Mouse (Mus musculus): ENCODE results near the gene Mpp2. TPM values are rescaled to one million over a fixed set of nuclear protein-coding genes. Genes with fewer than 3 reads are reported as not detected.

The Mpp2 gene
- 30.4 and 31.8 TPM in 2 replicates for polyA plus RNA-seq (2015; fragmentation: Nextera tagmentation; extraction: Ambion mirVana)

DNA sequence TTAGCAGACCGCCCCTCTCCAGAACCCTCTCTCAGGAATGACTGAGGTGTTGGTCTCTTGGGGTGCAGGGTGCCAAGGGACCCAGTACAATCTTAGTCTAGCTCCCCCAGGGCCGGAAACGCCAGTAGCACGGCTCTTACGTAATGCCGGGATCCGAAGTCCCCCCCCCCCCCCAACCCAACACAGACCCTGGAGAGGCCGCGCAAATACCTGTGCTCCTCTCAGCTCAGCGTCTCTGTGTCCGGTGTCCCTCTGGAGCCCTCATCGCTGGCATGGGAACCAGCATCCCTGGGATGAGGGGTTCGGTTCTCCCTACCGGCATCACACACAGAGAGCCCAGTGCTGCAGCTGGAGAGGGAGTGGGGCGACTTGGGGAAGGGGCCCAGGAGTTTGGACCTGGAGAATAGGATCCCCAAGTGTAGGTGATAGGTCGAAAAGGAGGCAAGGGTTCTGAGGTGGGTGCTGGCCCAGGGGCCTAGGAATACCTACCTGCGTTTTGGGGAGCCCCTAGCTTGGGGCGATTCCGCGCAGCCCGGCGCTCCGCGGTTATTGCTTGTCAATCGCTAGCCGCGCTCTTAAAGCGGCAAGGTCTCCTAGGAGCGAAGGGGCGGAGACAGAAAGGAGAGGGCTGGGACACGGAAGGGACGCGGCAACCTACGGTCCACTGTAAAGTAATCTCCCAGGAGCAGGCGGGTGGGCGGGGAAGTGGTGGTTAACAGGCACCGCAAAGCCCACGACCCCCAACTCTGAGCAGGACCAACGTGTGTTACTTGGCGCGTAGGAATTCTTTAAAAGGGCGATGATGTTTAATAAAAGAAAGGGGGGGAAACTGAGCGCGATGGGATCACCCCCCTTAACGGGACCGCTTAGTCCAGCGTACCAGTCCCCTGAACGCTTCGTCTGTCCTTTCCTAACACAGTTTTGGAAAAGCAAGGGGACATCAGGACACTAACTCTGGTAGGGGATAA, at the start of gene Mpp2:
Gene Mpp2 (minus strand): TSS at position 585 of the 968 bp plus-strand sequence.
- peak; percentile 62 for ATAC-seq (ENCODE audit: low FRiP score)
- Histone ChIP-seq H3K36me3 (peaks cover 7% of the 10 kb centered on the region; the same call in 1 of the 2 replicates), H3K4me1 (peaks cover 32% of the 10 kb centered on the region), H3K27me3 (replicated peaks) (no peaks in the 10 kb centered on the region), H3K9me3 (replicated peaks) (no peaks in the 10 kb centered on the region), H3K27ac (replicated peaks) (peak within 1 kb of the TSS; percentile 97), H3K4me2 (peak within 1 kb of the TSS; percentile 85), H3K4me3 (replicated peaks) (peak within 1 kb of the TSS; percentile 80), H3K9ac (replicated peaks) (peak within 1 kb of the TSS; percentile 82)
- under 1% methylated on average over 49 of the region's 49 CpGs for WGBS

GRCm38 (mm10) chr11:102137625-102138446, 49.5 kb upstream of the Mpp2 start:
- Histone ChIP-seq H3K4me1 (peaks cover 10% of the 10 kb centered on the region), H3K4me2 (peak overlapping the region; percentile 66), H3K4me3 (replicated peaks) (peak overlapping the region; percentile 29), H3K36me3 (no peaks in the 10 kb centered on the region), H3K27me3 (replicated peaks) (0 out of 2 replicates have a peak, but pooled peaks cover 17% of the 10 kb centered on the region), H3K27ac (replicated peaks) (no peak overlapping the region), H3K9ac (replicated peaks) (peak overlapping the region; percentile 42; the same call in 1 of the 2 replicates), H3K9me3 (replicated peaks) (no peaks in the 10 kb centered on the region)
- ATAC-seq (ENCODE audit: low FRiP score), result no peak
- 47% methylated on average over 13 of the region's 13 CpGs for WGBS

DNA sequence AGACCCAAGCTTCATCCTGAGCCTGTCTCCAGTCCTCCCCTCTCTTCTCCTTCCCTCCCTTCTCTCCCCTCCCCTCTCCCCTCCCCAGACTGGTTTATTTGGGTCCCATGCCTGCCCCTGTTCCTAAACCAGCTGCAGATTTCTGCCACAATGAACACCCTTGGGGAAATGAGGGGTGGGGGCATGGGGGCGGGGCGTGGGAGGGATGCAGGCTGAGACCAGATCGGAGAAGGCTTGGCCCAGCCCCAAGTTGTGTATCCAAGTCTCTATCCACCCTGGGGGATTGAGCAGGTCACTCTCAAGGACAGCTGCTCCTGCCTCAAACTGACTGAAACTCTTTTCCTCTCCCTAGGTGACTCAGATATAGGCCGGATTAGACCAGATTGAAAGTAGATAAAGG, 46.2 kb upstream of the Mpp2 start:
- ATAC-seq (ENCODE audit: low FRiP score), result no peak
- WGBS, result 24% methylated on average over 4 of the region's 4 CpGs
- Histone ChIP-seq H3K4me1 (peaks cover 10% of the 10 kb centered on the region), H3K27ac (replicated peaks) (no peak overlapping the region), H3K4me2 (no peak overlapping the region), H3K4me3 (replicated peaks) (no peak overlapping the region), H3K27me3 (replicated peaks) (0 out of 2 replicates have a peak, but pooled peaks cover 11% of the 10 kb centered on the region), H3K9me3 (replicated peaks) (no peaks in the 10 kb centered on the region), H3K9ac (replicated peaks) (no peak overlapping the region), H3K36me3 (no peaks in the 10 kb centered on the region)

DNA sequence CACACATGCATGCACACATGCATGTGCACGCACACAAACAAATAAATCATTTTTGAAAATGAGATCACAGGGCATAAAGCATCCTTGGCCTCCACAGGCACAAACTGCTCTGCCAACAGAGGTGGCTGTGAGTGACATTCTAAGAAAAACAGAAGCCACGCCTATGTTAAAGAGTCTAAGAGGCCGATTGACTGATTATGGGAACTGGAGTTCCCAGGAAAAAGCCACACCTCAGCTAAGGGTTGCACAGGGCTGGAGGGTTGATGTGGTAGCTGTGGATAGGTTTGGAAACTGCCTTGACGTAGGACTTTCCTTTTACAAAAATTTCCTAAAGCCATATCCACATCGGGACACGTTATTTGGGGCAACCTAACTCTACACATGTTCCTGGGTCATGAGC, 29.1 kb upstream of the Mpp2 start:
- H3K4me1 ChIP-seq, result no peaks in the 10 kb centered on the region
- H3K9ac ChIP-seq (replicated peaks), result no peak overlapping the region
- no peak overlapping the region for H3K27ac ChIP-seq (replicated peaks)
- H3K36me3 ChIP-seq, result no peaks in the 10 kb centered on the region
- peaks cover 3% of the 10 kb centered on the region for H3K27me3 ChIP-seq (replicated peaks)
- 87% methylated on average over 6 of the region's 6 CpGs for WGBS
- no peaks in the 10 kb centered on the region for H3K9me3 ChIP-seq (replicated peaks)
- no peak overlapping the region for H3K4me2 ChIP-seq
- H3K4me3 ChIP-seq (replicated peaks), result no peak overlapping the region
- ATAC-seq (ENCODE audit: low FRiP score), result no peak

- Histone ChIP-seq H3K36me3 (no peaks in the 10 kb centered on the region), H3K9me3 (replicated peaks) (no peaks in the 10 kb centered on the region), H3K4me3 (replicated peaks) (no peak overlapping the region), H3K4me2 (no peak overlapping the region), H3K27me3 (replicated peaks) (peaks cover 7% of the 10 kb centered on the region), H3K9ac (replicated peaks) (no peak overlapping the region), H3K4me1 (no peaks in the 10 kb centered on the region), H3K27ac (replicated peaks) (no peak overlapping the region)
- no peak for ATAC-seq (ENCODE audit: low FRiP score)
- 85% methylated on average over 8 of the region's 8 CpGs for WGBS
These were observed 27.9 kb upstream of the Mpp2 start for GRCm38 (mm10) chr11:102116241-102116640.

DNA sequence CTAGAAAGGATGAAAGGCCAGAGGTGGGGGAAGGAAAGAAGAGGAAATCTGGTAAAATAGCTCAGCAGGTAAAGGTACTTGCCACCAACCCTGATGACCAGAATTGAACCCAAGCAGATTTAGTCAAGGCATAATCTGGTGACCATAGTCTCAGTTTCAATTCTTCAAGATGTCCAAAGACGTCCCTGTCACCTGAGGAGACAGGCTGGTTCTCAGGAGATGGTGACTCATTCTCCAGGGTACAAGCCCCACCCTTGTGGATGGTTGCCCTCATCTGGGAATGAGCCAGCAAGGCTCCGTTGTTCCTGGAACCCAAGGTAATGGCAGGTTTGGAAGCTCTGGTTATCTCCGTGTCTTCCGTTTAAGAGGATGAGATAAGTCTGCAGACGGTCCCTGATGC, 23.3 kb upstream of the Mpp2 start:
- no peak overlapping the region for H3K27ac ChIP-seq (replicated peaks)
- peaks cover 37% of the 10 kb centered on the region for H3K27me3 ChIP-seq (replicated peaks)
- H3K4me1 ChIP-seq, result 0 out of 2 replicates have a peak, but pooled peaks cover 3% of the 10 kb centered on the region
- no peak overlapping the region for H3K4me2 ChIP-seq
- ATAC-seq (ENCODE audit: low FRiP score), result no peak
- H3K4me3 ChIP-seq (replicated peaks), result no peak overlapping the region
- no peak overlapping the region for H3K9ac ChIP-seq (replicated peaks)
- H3K36me3 ChIP-seq, result no peaks in the 10 kb centered on the region
- 84% methylated on average over 5 of the region's 5 CpGs for WGBS
- no peaks in the 10 kb centered on the region for H3K9me3 ChIP-seq (replicated peaks)

DNA sequence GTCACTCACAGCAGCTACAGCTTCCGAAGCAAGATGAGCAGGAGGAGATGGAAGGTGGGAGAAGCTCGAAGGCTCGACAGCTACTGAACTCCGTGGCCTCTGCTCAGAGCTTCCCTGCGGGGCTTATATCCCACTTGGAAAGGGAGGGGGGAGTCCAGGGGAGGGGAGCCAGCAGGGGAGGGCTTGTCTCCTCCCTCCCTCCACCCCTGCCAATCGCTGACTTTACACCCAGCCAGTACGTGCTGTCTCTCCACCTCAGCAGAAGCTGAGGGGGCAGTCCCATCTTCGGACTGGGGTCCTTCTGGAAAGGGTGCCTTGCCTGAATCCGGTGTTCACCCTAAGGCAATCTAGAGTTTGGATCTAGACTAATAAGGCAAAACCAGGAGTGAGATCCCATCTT, 19.4 kb upstream of the Mpp2 start, which contains the start of gene Pyy:
Gene Pyy (minus strand): TSS at position 101 of the 400 bp plus-strand sequence.
- Histone ChIP-seq H3K9me3 (replicated peaks) (no peaks in the 10 kb centered on the region), H3K36me3 (no peaks in the 10 kb centered on the region), H3K4me3 (replicated peaks) (no peak within 1 kb of the TSS), H3K4me2 (no peak within 1 kb of the TSS), H3K4me1 (0 out of 2 replicates have a peak, but pooled peaks cover 3% of the 10 kb centered on the region), H3K27ac (replicated peaks) (no peak within 1 kb of the TSS), H3K27me3 (replicated peaks) (peaks cover 70% of the 10 kb centered on the region), H3K9ac (replicated peaks) (no peak within 1 kb of the TSS)
- WGBS, result 12% methylated on average over 9 of the region's 9 CpGs
- no peak for ATAC-seq (ENCODE audit: low FRiP score)

DNA sequence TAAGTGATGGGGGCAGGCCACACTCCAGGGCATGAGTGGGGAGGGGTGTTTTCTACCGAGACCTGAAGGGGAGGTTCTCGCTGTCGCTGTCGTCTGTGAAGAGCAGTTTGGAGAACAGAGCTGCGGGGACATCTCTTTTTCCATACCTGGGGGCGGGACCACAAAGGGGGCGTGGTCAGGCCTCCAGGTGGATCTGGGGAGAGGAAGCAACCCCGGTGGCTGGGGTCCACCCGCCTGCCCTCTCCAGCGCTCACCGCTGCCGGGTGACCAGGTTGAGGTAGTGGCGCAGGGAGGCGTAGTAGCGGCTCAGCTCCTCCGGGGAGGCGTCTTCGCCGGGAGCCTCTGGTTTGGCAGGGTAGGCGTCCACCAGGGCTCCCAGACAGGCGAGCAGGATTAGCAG, 18.6 kb upstream of the Mpp2 start:
- Histone ChIP-seq H3K27me3 (replicated peaks) (peaks cover 75% of the 10 kb centered on the region), H3K9me3 (replicated peaks) (no peaks in the 10 kb centered on the region), H3K4me2 (no peak overlapping the region), H3K4me1 (0 out of 2 replicates have a peak, but pooled peaks cover 3% of the 10 kb centered on the region), H3K4me3 (replicated peaks) (no peak overlapping the region), H3K9ac (replicated peaks) (no peak overlapping the region), H3K27ac (replicated peaks) (no peak overlapping the region), H3K36me3 (no peaks in the 10 kb centered on the region)
- WGBS, result 2% methylated on average over 18 of the region's 21 CpGs
- ATAC-seq (ENCODE audit: low FRiP score), result no peak

DNA sequence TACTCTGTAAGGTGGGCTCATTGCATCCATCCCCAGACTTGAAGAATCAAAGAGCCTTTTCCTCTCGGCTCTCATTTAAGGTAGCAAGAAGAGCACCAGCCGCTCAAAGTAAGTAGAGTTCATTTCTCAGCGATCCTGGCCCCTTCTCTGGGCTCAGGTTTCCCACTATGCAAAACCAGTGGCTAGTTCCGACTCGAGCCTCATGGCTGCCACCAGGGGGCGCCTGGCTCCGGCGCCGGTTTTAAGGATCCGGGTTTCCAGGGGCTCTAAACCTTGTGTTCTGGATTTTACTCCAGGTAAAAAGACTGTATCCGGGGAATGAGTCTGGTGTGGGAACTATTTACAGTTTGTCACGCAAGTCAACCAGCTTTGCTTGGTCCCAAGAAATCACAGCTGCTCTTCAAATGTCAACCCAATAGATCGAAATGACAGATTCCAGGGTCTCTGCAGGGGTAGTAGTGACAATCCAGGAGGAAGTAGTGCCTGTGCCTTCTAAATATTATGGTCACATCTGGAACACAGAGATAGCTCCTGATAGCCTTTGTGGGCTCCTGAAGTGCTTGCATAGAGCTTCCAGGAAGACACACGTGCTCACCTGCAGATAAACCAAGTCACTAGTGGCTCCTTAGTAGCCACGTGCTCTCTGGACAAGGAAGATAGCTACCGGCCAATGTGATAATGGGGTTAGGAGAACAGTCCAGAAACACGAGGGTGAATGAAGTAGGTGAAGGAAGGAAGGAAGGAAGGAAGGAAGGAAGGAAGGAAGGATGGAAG, 14.4 kb upstream of the Mpp2 start:
- H3K27me3 ChIP-seq (replicated peaks), result peaks cover 68% of the 10 kb centered on the region
- no peaks in the 10 kb centered on the region for H3K36me3 ChIP-seq
- WGBS, result 20% methylated on average over 17 of the region's 17 CpGs
- no peak overlapping the region for H3K9ac ChIP-seq (replicated peaks)
- ATAC-seq (ENCODE audit: low FRiP score), result no peak
- no peak overlapping the region for H3K4me3 ChIP-seq (replicated peaks)
- H3K4me2 ChIP-seq, result no peak overlapping the region
- H3K9me3 ChIP-seq (replicated peaks), result no peaks in the 10 kb centered on the region
- no peak overlapping the region for H3K27ac ChIP-seq (replicated peaks)
- peaks cover 4% of the 10 kb centered on the region for H3K4me1 ChIP-seq

GRCm38 (mm10) chr11:102101219-102101618, 12.9 kb upstream of the Mpp2 start, which contains the start of gene Ppy:
Gene Ppy, minus strand, starts transcription at chr11:102101319.
- no peak for ATAC-seq (ENCODE audit: low FRiP score)

More at GRCm38 (mm10) chr11:102101219-102101618, 12.9 kb upstream of the Mpp2 start, which contains the start of gene Ppy:
- Histone ChIP-seq H3K9me3 (replicated peaks) (no peaks in the 10 kb centered on the region), H3K27ac (replicated peaks) (no peak within 1 kb of the TSS), H3K27me3 (replicated peaks) (peaks cover 55% of the 10 kb centered on the region), H3K4me1 (peaks cover 16% of the 10 kb centered on the region), H3K36me3 (no peaks in the 10 kb centered on the region), H3K4me2 (no peak within 1 kb of the TSS), H3K9ac (replicated peaks) (no peak within 1 kb of the TSS), H3K4me3 (replicated peaks) (no peak within 1 kb of the TSS)
- WGBS, result 80% methylated on average over 4 of the region's 4 CpGs
